Mouse (Mus musculus) spleen, postnatal 4 days (tissue): Measurements from ENCODE around the gene Arhgap23.
A peak's percentile ranks its signal among the peaks of the same experiment; 100 is the strongest.

Experiments
- DNase-seq, 2 experiments: peaks; one replicate each; pipeline ENCODE4 v3.0.0; 2022; ENCODE audit warnings: low spot score in 2 of 2

Gene Arhgap23

DNA sequence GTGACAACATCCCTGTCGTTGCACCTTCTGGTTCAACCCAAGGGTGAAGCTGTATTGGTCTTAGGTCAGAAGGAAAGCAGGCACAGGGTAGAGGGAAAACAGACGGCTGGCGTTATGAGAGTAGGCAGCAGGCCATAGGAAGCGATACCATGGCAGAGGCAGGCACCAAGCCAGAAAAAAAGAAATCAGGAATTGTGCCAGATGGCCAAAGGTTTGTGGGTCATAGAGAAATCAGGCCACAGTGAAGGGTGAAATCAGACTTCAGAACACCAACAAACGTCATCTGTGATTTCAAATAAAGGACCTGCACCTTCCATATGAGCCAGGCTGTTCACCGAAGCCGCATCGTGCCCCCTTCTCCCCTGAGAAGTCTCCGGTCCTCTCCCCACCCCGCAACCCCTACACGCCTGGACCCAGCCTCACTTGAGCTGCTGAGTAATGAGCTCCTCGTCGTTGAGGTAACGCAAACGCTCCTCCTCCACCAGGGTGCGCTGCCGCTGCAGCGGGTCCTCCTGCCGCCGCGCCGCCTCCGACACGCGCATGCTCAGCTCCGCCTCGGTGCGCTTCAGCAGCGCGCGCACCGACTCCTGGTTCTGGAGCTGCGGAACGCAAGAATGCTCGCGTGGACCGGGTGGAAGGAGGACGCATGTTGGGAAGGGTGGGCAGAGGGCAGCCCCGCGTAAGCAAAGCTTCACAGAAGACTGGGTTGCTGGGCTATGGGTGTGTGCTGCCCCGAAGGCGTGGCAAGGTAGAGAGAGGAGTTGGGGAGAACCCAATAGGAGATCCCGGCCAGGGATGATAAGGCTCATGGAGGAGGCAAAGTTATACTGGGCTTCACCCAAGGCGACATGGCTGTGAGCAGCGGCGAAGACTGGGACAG, 116.3 kb downstream of the Arhgap23 start:
- peak; percentile 79 to 94 for DNase-seq

DNA sequence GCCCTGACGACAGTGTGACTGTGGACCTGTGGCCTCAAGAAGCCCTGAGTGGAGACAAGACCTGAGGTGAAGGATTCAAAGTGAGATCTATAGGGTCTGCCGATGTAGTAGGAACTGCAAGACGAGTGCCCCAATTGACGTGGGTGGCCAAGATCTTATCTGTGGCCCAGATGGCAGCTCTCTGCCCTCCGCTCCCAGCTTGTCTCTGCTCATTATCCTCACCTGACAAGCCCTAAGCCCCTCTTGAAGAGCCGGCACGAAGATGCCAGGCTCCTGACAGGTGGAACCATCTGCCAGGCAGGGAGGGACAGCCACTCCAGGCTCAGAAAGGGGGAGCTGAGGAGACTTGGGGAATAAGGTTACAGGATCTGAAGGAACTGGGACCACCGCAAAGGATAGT, 117.0 kb downstream of the Arhgap23 start:
- DNase-seq, result no peak

DNA sequence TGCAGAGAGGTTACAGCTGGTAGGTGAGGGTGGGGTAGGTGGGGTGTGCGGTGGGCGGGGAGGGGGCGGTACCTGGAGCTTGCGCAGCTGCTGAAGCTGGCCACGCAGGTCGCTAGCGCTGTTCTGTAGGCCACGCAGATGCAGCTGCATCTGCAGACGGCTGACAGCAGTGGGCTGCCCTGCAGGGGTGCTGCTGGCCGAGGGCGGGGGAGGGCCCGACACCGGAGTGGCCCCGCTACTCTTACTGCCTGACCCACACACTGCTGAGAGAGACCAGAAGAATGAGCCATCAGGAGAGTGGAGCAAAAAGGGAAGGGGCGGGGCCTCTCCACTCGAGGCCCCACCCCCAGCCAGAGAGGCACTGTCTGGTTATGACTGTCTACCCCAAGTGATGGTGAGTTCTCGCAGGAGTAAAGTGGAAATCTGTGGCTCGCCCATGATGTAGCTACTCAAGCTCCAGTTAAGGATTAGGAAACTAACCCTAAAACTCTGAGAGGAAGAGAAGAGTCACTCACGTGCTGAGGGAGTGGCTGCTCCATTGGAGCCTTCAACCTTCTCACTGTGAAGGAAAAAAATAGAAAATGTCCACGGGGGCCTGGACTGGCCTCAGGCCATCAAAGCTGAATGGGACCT, 117.7 kb downstream of the Arhgap23 start:
- DNase-seq, result no peak

GRCm38 (mm10) chr11:97533653-97534052, 118.3 kb downstream of the Arhgap23 start:
- DNase-seq, result no peak

- DNase-seq, result peak in 1 of 2 experiments; percentile 72
Observed at GRCm38 (mm10) chr11:97534442-97535307, 119.3 kb downstream of the Arhgap23 start.

DNA sequence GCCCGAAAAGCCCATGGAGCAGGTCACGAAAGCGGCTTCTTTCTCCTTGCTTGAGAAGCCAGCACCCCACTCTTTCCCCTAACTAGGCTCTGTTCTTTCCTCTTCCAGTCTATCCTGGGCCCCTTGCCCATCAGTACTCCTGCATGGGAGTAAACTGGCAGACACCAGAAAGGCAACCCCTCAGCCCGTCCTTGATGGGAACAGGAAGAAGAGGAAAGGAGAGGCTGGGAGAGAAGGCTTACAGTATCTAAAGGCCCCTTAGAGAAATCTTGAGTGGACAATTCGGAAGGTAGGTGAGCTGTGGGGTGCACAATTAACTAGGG, 119.9 kb downstream of the Arhgap23 start:
- DNase-seq, result no peak

- DNase-seq, result no peak
Observed at GRCm38 (mm10) chr11:97535660-97536059, 120.3 kb downstream of the Arhgap23 start.

DNA sequence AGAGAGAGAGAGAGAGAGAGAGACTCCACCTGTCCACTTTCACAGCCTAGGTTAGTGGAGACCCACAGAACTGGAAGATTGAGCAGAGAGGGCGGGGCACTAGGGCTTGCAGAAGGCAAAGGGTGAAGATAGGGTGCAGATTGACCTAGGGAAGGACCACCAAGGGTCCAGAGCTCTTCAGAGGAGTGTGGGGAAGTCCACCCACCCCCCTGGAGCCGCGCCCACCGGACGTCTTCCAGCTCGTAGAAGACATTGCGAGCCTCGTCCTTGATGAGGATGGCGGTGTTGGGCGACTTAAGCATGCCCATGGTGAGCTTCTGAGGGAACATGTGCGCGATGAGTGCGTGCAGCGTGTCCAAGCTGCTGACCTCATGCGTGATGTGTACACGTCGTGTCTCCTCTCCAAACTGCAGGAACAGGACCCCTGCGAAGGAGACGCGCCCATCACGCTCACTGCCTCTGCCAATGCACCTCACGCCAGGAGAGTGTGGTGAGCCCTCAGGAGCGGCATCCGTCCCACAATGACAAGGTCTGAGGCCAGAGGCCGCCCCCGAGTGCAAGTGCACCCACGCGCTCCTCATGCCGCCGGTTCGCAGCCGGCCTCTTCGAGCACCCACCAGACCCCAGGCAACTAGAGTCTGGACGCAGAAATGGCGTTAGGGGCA, 120.9 kb downstream of the Arhgap23 start:
- DNase-seq, result no peak

DNA sequence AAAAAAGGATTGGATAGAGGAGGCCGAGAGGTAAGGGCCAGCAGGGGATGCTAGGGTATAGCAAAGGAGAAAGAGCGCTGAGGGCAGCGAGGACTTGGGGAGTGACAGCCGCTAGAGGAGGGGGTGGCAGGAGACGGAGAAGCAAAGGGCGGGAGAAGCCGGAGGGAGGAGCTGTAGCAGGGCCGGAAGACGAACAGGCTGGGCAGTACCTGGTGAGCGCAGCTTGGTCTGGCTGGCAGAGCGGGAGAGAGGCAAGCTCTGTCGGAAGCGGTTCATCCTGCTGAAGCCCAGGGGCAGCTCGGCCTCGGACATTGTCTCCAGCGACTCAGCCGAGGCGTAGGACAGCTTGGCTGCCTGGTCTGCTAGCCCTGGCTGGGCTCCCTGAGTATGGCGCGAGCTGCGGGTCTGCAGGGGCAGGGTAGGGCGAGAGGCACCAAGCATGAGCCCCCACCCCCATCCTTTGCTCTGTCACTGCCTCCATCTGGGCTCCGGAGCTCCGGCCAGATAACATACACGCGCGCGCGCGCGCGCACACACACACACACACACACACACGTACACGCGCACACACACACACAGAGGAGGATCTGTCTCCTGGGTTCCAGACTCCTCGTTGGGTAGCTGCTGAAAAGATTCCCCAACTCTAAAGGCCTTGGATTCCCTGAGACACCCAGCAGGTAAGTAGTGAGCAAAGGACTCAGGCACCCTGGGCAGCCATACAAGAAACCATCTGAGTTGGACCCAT, 121.7 kb downstream of the Arhgap23 start:
- no peak for DNase-seq

DNA sequence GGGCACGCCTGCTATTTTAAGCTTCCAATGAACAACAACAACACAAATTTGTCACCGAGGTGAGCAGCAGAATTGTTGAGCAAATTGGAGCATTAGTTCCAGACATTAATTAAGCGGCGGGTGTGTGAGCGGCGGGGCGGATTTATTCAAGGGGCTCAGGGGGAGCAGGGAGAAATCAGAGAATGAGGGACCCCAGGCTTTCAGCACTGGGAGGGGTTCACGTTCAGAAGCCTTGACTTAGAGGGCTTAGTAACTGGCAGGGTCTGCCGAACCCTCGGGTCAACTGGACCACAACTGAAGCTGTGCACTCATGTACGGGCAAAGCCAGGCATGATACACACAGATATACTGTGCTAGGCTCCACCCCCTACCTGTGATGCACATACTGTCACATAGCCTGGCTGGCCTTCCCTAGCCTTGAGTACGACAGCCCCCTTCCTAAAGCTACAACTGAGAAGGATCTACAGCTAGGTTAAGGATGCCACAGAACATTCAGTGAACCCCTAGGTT, 122.3 kb downstream of the Arhgap23 start:
- no peak for DNase-seq

DNA sequence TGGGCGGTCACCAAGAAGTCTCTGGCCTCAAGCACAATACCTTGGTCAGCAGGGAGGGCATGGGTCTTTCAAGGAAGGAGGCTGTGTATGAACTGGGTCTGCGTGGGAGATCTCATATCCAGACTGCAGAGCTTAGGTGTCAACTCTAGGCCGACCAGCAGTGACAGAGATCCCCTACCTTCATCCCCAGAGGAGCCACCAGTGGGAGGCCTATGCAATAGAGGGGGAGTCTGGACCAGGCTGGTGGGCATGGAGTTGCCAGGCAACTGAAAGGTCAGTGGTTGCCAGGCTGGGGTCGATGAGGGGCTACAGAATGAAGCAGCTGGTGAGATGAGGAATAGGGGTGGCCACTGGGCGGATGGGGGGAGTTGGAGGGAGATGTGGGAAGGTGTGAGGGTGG, 124.3 kb downstream of the Arhgap23 start:
- no peak for DNase-seq

GRCm38 (mm10) chr11:97540136-97540535, 124.8 kb downstream of the Arhgap23 start:
- DNase-seq, result no peak

DNA sequence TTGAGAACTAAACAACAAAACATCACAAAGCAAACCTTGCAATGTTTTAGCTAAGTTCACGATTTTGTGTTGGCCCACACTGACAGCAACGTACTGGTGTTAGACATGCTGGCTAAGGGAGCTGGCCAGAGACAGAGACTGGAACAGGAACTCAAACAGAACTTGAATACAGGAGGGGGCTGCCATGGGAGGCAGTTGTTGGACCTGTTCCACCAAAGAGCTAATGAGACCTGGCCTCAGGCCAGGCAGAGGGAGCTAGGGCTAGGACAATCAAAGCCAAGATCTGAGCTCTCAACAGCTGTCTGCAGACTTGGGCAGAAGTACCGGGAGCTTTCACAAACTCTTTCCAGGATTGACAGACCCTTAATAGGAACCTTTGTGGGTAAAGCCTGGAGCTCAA, 125.3 kb downstream of the Arhgap23 start:
- DNase-seq, result no peak

DNA sequence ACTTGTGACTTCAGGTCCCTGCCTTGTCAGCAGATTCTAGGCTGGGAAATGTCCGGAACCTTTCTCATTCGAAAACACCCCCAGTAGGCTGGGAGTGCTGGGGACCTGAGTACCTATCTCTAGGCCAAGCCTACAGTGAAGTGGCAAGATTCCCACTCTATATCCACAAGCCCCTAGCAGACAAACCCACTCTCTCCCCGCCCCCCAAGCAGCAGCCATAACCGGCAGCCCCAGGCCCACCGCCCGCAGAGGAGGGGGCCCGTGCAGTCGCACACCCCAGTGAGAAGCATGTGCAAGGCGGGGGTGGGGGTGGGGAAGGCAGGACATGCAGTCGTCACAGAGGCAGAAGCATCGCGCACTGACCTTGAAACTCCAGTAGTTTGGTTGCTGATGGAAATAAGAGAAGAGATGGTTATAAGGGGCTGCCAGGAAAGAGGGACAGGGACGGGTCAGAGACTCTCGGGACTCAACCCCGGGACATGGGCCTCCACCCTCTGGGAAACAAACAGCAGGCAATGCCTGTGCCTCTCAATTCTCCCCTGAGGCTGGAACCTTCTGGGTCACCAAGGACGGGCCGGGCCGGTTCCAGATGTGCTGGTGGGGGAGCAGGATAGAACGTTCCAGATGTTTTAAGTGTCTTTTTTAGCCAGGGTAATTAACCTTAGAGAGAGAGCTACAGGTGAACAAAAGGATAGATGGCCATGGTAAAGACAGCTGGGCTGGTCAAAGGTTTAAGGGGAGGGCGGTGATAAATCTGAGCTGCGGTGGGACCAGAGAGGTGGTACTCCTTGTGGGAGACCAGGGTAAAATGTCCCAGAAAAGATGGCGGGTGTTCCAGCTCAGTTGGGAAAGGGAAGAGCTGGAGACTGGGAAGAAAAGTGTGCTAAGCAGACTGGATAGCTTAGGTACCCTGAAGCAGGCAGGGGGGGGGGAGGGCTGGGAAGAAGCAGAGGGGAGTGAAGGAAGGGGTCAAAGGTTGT, 127.1 kb downstream of the Arhgap23 start:
- no peak for DNase-seq

GRCm38 (mm10) chr11:97543181-97543733, 127.9 kb downstream of the Arhgap23 start:
- no peak for DNase-seq

GRCm38 (mm10) chr11:97543883-97544282, 128.6 kb downstream of the Arhgap23 start:
- DNase-seq, result no peak

DNA sequence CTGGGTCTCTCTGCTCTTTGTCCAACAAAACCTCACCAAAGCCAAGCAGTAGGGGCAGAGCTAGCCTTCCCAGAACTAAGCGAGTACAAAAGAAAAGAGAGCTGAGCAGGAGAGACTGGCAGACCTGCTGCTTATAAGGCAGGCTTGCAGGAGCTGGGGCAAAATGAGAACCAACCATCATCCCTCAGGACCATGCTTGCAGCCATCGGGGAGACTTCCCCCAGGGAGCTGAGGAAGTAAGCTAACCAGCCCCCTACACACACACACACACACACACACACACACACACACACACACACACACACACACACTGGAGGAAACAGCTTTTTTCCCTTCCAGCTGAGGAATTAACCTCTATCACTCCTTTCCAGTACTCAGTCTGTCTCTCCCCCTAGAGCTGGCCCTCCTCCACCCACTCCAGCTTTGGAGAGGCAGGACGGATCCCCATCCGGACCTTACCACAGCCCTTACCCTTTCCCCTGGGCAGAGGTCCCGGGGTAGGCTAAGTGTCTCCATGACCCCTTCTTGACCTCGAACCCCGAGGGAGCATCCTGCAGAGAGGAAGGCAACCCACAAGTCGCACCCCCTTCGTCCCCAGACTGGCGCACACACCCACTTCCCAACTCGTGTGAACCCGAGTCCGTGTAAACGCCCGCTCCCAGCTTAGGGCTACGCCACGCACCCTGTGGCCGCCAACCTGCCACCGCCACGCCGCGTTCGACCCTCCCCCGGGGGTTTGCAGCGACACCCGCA, 130.7 kb downstream of the Arhgap23 start:
- no peak for DNase-seq

DNA sequence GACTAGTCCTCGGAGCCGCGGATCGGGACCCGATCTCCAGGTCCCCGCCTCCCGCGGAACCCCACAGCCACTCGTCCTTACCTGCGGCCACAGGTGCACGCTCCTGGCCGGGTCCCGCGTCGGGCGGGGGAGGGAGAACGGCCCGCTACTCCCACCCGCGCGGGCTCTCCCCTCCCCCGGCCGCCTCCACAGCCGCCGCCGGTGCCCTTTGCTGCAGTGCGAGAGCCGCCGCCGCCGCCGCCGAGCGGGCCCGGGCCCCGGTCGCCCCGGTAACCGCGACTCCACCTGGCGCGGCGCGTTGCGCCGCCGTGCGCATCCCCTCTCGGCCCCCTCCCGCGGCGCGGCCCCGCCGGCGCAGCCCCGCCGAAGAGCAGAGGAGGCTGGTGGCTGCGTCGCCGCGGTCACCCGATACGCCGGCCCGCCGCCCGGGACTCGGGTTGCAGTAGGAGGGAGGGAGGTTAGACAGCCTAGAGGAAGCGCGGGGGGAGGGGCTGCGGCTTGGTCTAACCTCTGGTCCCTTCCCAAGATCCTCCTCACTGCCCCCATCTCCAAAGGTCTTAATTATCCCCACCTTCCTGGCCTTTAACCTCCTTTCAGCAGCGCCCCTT, 131.6 kb downstream of the Arhgap23 start:
- DNase-seq, result no peak
